Mouse (Mus musculus): ENCODE data around the gene Smg6. TPM values are rescaled to one million over a fixed set of nuclear protein-coding genes. Genes with fewer than 3 reads are reported as not detected.

The Smg6 gene
- total RNA-seq, 1 experiment = 19.9 TPM

GRCm38 (mm10) chr11:75212876-75213275 lies 287.3 kb downstream of the Smg6 start:
- Histone ChIP-seq H3K9me3 (ENCODE audit: control insufficient read depth, insufficient read depth, low read depth, low read length) (no peaks in the 10 kb centered on the region), H3K9ac (ENCODE audit: insufficient read depth, low read depth, low read length, poor library complexity, severe bottlenecking) (no peak overlapping the region), H3K36me3 (ENCODE audit: control insufficient read depth, insufficient read depth, low read length, poor library complexity, severe bottlenecking) (no peaks in the 10 kb centered on the region), H3K4me1 (ENCODE audit: control insufficient read depth in 2 of 2, insufficient read depth in 2 of 2, low read length in 2 of 2, poor library complexity in 1 of 2) (peaks cover 0 to 43% of the 10 kb centered on the region in 2 experiments; a peak in 2 of 4 replicates), H3K27ac (ENCODE audit: insufficient read depth, low read depth, low read length, poor library complexity, severe bottlenecking) (no peak overlapping the region), H3K4me3 (ENCODE audit: insufficient read depth in 1 of 2, low read depth in 1 of 2, low read length in 2 of 2, poor library complexity in 1 of 2, severe bottlenecking in 1 of 2) (no peak overlapping the region)
- TF ChIP-seq ZC3H11A (IDR thresholded peaks at IDR 0.05; ENCODE audit: borderline replicate concordance, low read depth, low read length) (no peak), ZNF384 (IDR thresholded peaks at IDR 0.05; ENCODE audit: low read depth, low read length) (no peak), CHD2 (IDR thresholded peaks at IDR 0.05; ENCODE audit: low read depth, low read length) (no peak), HCFC1 (IDR thresholded peaks at IDR 0.05; ENCODE audit: borderline replicate concordance, insufficient read depth, low read length) (no peak), MAFK (IDR thresholded peaks at IDR 0.05; ENCODE audit: insufficient read depth, low read depth, low read length) (no peak)
- no peak for DNase-seq (ENCODE audit: low read depth, low spot score)
- in situ Hi-C loops (cut with MboI; ENCODE audit: low sequenced_read_pairs in 2 of 2, unreplicated experiment in 2 of 2) = no loop called here

- DNase-seq (ENCODE audit: low read depth, low spot score) = no peak
- TF ChIP-seq MAFK (IDR thresholded peaks at IDR 0.05; ENCODE audit: insufficient read depth, low read depth, low read length) = no peak
- no peak for TF ChIP-seq ZNF384 (IDR thresholded peaks at IDR 0.05; ENCODE audit: low read depth, low read length)
- TF ChIP-seq ZC3H11A (IDR thresholded peaks at IDR 0.05; ENCODE audit: borderline replicate concordance, low read depth, low read length) = no peak
- TF ChIP-seq HCFC1 (IDR thresholded peaks at IDR 0.05; ENCODE audit: borderline replicate concordance, insufficient read depth, low read length) = no peak
- no peak for TF ChIP-seq CHD2 (IDR thresholded peaks at IDR 0.05; ENCODE audit: low read depth, low read length)
- in situ Hi-C loops (cut with MboI; ENCODE audit: low sequenced_read_pairs in 2 of 2, unreplicated experiment in 2 of 2) = no loop called here
- H3K36me3 ChIP-seq (ENCODE audit: control insufficient read depth, insufficient read depth, low read length, poor library complexity, severe bottlenecking) = no peaks in the 10 kb centered on the region
- H3K4me1 ChIP-seq (ENCODE audit: control insufficient read depth in 2 of 2, insufficient read depth in 2 of 2, low read length in 2 of 2, poor library complexity in 1 of 2) = peaks cover 0 to 40% of the 10 kb centered on the region in 2 experiments; a peak in 2 of 4 replicates
- H3K9me3 ChIP-seq (ENCODE audit: control insufficient read depth, insufficient read depth, low read depth, low read length) = no peaks in the 10 kb centered on the region
- peak overlapping the region; percentile 27 to 58; a peak in 3 of 4 replicates for H3K4me3 ChIP-seq (ENCODE audit: insufficient read depth in 1 of 2, low read depth in 1 of 2, low read length in 2 of 2, poor library complexity in 1 of 2, severe bottlenecking in 1 of 2)
- no peak overlapping the region for H3K27ac ChIP-seq (ENCODE audit: insufficient read depth, low read depth, low read length, poor library complexity, severe bottlenecking)
- H3K9ac ChIP-seq (ENCODE audit: insufficient read depth, low read depth, low read length, poor library complexity, severe bottlenecking) = peak overlapping the region; percentile 49; the same call in 1 of the 2 replicates
Observed at GRCm38 (mm10) chr11:75213372-75214080, 287.9 kb downstream of the Smg6 start.

Other genes starting within 250 kb of the Smg6 start
- 41.8 and 64.6 TPM in 2 replicates for gene Pafah1b1, start 201.2 kb upstream of the Smg6 start, total RNA-seq (2012; rRNA removed)
- 52.5 and 72.7 TPM in 2 replicates for gene Mettl16, start 155.0 kb upstream of the Smg6 start, total RNA-seq (2012; rRNA removed)
- gene Mnt, start 94.9 kb upstream of the Smg6 start, total RNA-seq (2012; rRNA removed) = 10.2 and 10.3 TPM in 2 replicates
- 10.4 and 16.5 TPM in 2 replicates for gene Sgsm2, start 28.8 kb upstream of the Smg6 start, total RNA-seq (2012; rRNA removed)
- gene Tsr1, start 27.8 kb upstream of the Smg6 start, total RNA-seq (2012; rRNA removed) = 110 and 125 TPM in 2 replicates
- gene Srr, start 125 bp downstream of the Smg6 start, total RNA-seq (2012; rRNA removed) = 2.9 and 3.8 TPM in 2 replicates
- gene Hic1, start 243.7 kb downstream of the Smg6 start, total RNA-seq (2012; rRNA removed) = 1.4 and 2.1 TPM in 2 replicates